Mouse (Mus musculus): ENCODE data around the gene Oard1.

DNA sequence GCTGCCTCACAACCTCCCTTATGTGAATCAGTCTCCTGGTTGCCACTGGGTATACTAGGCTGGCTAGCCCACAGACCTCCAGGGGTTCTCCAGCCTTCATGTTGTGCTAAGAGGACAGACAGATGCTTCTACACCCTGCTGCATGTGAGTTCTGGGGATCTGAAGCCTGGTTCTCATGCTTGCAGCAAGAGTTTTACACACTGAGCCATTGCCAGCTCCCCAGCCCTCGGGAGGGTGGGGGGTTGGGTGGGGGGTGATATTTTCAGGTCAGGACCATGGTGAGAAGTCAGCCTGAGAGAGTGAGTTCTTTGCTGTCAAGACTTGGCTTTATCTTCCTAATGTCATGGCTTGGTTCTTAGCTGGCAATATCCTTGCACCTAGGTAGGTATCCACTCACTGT lies 9.0 kb downstream of the Oard1 start:
- TF ChIP-seq CTCF (IDR thresholded peaks at IDR 0.05; ENCODE audit: low read depth, low read length) (no peak), POLR2A (IDR thresholded peaks at IDR 0.05; ENCODE audit: insufficient read depth, low read length) (no peak)
